Mouse (Mus musculus) kidney, postnatal 0 days (tissue): ENCODE results near the gene Fbxo34. TPM values are rescaled to one million over a fixed set of nuclear protein-coding genes. Genes with fewer than 3 reads are reported as not detected.
A peak's percentile ranks its signal among the peaks of the same experiment; 100 is the strongest.

ENCODE experiments used
- ATAC-seq: fragments of 200-750 bp; cut with Nextera tagmentation; replicated peaks from 2 replicates; pipeline ENCODE4 v1.8.0; 2017; ENCODE audit warnings: low read depth, moderate number of reproducible peaks, moderate TSS enrichment, moderate library complexity; ENCODE audit not compliant: low FRiP score
- DNase-seq: peaks from one replicate; pipeline ENCODE4 v3.0.0-alpha.2; 2016; ENCODE audit warnings: low spot score
- H3K27ac ChIP-seq: fragments of 300-500 bp; sonication (generic); 2 replicates; pipeline ENCODE4 v1.5.1; 2014; ENCODE audit warnings: mild to moderate bottlenecking
- H3K27me3 ChIP-seq: fragments of 300-500 bp; sonication (generic); 2 replicates; pipeline ENCODE4 v1.6.1; 2014; ENCODE audit warnings: low read length, mixed read lengths; ENCODE audit not compliant: insufficient read depth
- H3K36me3 ChIP-seq: fragments of 300-500 bp; sonication (generic); 2 replicates; pipeline ENCODE4 v1.6.1; 2014; ENCODE audit warnings: low read length, mixed read lengths; ENCODE audit not compliant: insufficient read depth
- H3K4me1 ChIP-seq: fragments of 300-500 bp; sonication (generic); replicated peaks from 2 replicates; pipeline ENCODE4 v1.6.1; 2014; ENCODE audit warnings: antibody characterized with exemption, low read length, mixed read lengths; ENCODE audit not compliant: insufficient read depth
- H3K4me2 ChIP-seq: fragments of 300-500 bp; sonication (generic); 2 replicates; pipeline ENCODE4 v1.6.1; 2014; ENCODE audit warnings: mild to moderate bottlenecking, low read length, moderate library complexity, mixed read lengths
- H3K4me3 ChIP-seq: fragments of 300-500 bp; sonication (generic); replicated peaks from 2 replicates; pipeline ENCODE4 v1.5.1; 2014; ENCODE audit warnings: low read depth, low read length
- H3K9ac ChIP-seq: fragments of 300-500 bp; sonication (generic); 2 replicates; pipeline ENCODE4 v1.6.1; 2014; ENCODE audit warnings: low read depth, low read length
- H3K9me3 ChIP-seq: fragments of 300-500 bp; sonication (generic); replicated peaks from 2 replicates; pipeline ENCODE4 v1.6.1; 2016; ENCODE audit warnings: low read length, inconsistent platforms, mixed read lengths
- CTCF ChIP-seq: IDR thresholded peaks from 2 replicates; pipeline ENCODE4 v1.5.1; 2016; ENCODE audit warnings: antibody characterized with exemption, low read depth, mild to moderate bottlenecking, moderate library complexity
- WGBS: fragments of 180-500 bp; shearing (Covaris S2); extraction: QIAGEN DNeasy Blood & Tissue Kit; methylation state at CpG from one replicate; pipeline ENCODE4 v1.1.7; 2014; 5-methylcytosine and 5-hydroxymethylcytosine counted together
- polyA plus RNA-seq: library from polyadenylated mRNA; unstranded; fragments of >200 nt; fragmentation: Nextera tagmentation; extraction: Ambion mirVana; gene quantifications from 2 replicates; pipeline ENCODE4 v1.2.1, GENCODE M21; 2015

Gene Fbxo34
- polyA plus RNA-seq, 1 experiment from 2014 or later: 18.9 TPM

- TF ChIP-seq CTCF: no peak
- H3K9ac ChIP-seq: no peak overlapping the region
- H3K36me3 ChIP-seq: no peaks in the 10 kb centered on the region
- no peak overlapping the region for H3K4me2 ChIP-seq
- no peaks in the 10 kb centered on the region for H3K9me3 ChIP-seq
- DNase-seq (no peak), ATAC-seq (no peak)
- H3K4me1 ChIP-seq: 0 out of 2 replicates have a peak, but pooled peaks cover 2% of the 10 kb centered on the region
- no peaks in the 10 kb centered on the region for H3K27me3 ChIP-seq
- no peak overlapping the region for H3K27ac ChIP-seq
- WGBS: 68% methylated on average over 4 of the region's 4 CpGs
- H3K4me3 ChIP-seq: no peak overlapping the region
Observed at GRCm38 (mm10) chr14:47510244-47510643, 60.0 kb downstream of the Fbxo34 start.

DNA sequence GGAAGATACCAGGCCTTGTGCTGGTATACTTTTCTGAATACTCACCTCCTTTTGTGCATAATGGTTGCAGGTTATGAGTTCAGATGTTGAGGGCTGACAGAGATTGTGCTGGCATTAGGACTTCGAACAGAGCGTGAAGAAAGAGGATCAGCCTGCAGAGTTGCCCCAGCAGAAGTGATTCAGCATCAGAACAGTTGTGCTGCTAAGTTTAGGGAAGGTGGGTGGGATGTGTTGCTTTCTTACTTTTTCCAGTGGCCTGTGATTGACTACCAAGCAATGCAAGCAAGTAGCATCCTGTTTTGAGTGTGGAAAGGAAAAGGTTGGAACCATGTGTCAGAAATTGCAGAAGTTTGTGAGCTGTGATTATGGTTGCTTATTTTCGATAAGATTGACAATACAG is 63.4 kb downstream of the Fbxo34 start:
- Histone ChIP-seq H3K4me3 (no peak overlapping the region), H3K36me3 (no peaks in the 10 kb centered on the region), H3K9ac (no peak overlapping the region), H3K4me1 (0 out of 2 replicates have a peak, but pooled peaks cover 4% of the 10 kb centered on the region), H3K9me3 (no peaks in the 10 kb centered on the region), H3K4me2 (no peak overlapping the region), H3K27me3 (no peaks in the 10 kb centered on the region), H3K27ac (no peak overlapping the region)
- 91% methylated on average over 3 of the region's 3 CpGs for WGBS
- no peak for TF ChIP-seq CTCF
- DNase-seq (no peak), ATAC-seq (no peak)

GRCm38 (mm10) chr14:47514816-47515453 is 64.7 kb downstream of the Fbxo34 start:
- Histone ChIP-seq H3K27me3 (no peaks in the 10 kb centered on the region), H3K9me3 (no peaks in the 10 kb centered on the region), H3K4me3 (0 out of 2 replicates have a peak overlapping the region, but pooled peaks have one; percentile 1), H3K36me3 (no peaks in the 10 kb centered on the region), H3K27ac (peak overlapping the region; percentile 86), H3K4me1 (0 out of 2 replicates have a peak, but pooled peaks cover 4% of the 10 kb centered on the region), H3K9ac (peak overlapping the region; percentile 28; the same call in 1 of the 2 replicates), H3K4me2 (peak overlapping the region; percentile 34)
- WGBS: 23% methylated on average over 7 of the region's 7 CpGs
- peak; percentile 89 for DNase-seq
- no peak for TF ChIP-seq CTCF
- no peak; the same call in none of the 2 replicates for ATAC-seq

DNA sequence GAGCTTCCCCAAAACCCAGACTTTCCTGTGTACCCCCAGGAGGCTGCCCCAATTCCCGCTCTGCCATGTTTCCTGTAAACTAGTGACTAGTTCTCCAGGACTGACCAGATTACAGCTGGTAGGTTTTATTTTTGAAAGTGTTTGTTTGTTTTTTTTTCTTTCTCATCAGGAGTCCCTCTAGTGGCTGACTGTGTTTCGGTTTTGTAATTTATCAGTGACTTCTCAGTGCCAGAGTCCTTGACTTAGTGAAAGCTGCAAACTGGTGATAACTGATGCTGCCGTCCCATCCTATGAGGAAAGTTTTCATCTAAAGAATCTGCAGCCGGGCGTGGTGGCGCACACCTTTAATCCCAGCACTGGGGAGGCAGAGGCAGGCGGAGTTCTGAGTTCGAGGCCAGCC is 65.4 kb downstream of the Fbxo34 start:
- DNase-seq (peak; percentile 72), ATAC-seq (no peak)
- peak overlapping the region; percentile 86 for H3K27ac ChIP-seq
- no peaks in the 10 kb centered on the region for H3K27me3 ChIP-seq
- H3K4me1 ChIP-seq: 0 out of 2 replicates have a peak, but pooled peaks cover 4% of the 10 kb centered on the region
- peak overlapping the region; percentile 28; the same call in 1 of the 2 replicates for H3K9ac ChIP-seq
- TF ChIP-seq CTCF: peak; percentile 59
- peak overlapping the region; percentile 34 for H3K4me2 ChIP-seq
- 83% methylated on average over 8 of the region's 8 CpGs for WGBS
- no peaks in the 10 kb centered on the region for H3K36me3 ChIP-seq
- 0 out of 2 replicates have a peak overlapping the region, but pooled peaks have one; percentile 1 for H3K4me3 ChIP-seq
- no peaks in the 10 kb centered on the region for H3K9me3 ChIP-seq

DNA sequence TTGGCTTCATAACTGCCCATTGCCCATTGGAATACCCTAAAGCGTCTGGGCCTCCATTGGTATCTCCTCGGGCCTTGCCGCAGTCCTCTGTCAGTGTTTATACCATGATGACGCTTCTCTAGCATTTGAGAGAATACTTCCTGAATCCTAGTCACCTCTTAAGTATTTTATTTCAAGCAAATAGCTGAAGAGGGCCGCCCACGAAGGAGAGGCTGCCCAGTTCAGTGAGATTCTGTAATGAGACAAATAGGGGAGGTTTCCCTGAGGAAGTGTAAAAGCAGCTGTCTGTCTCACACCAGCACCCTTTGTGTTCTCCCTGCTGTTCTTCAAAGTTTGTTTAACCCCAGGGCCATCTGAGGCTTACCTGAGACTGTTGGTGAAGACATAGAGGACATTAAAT is 66.5 kb downstream of the Fbxo34 start:
- peak; percentile 38 for DNase-seq
- 0 out of 2 replicates have a peak, but pooled peaks cover 4% of the 10 kb centered on the region for H3K4me1 ChIP-seq
- H3K4me2 ChIP-seq: no peak overlapping the region
- no peaks in the 10 kb centered on the region for H3K9me3 ChIP-seq
- no peak overlapping the region for H3K9ac ChIP-seq
- no peak overlapping the region for H3K27ac ChIP-seq
- no peaks in the 10 kb centered on the region for H3K27me3 ChIP-seq
- WGBS: 53% methylated on average over 6 of the region's 6 CpGs
- H3K36me3 ChIP-seq: no peaks in the 10 kb centered on the region
- H3K4me3 ChIP-seq: no peak overlapping the region
- ATAC-seq: no peak
- no peak for TF ChIP-seq CTCF

GRCm38 (mm10) chr14:47518619-47519018 is 68.4 kb downstream of the Fbxo34 start:
- DNase-seq (no peak), ATAC-seq (no peak)
- H3K4me1 ChIP-seq: 0 out of 2 replicates have a peak, but pooled peaks cover 4% of the 10 kb centered on the region
- H3K4me3 ChIP-seq: no peak overlapping the region
- no peaks in the 10 kb centered on the region for H3K9me3 ChIP-seq
- no peak for TF ChIP-seq CTCF
- no peak overlapping the region for H3K27ac ChIP-seq
- WGBS: 76% methylated on average over 6 of the region's 6 CpGs
- H3K36me3 ChIP-seq: no peaks in the 10 kb centered on the region
- no peak overlapping the region for H3K9ac ChIP-seq
- no peaks in the 10 kb centered on the region for H3K27me3 ChIP-seq
- no peak overlapping the region for H3K4me2 ChIP-seq
